15 mouse cellular contexts compared by ENCODE assay signal in the genomic region with DNA sequence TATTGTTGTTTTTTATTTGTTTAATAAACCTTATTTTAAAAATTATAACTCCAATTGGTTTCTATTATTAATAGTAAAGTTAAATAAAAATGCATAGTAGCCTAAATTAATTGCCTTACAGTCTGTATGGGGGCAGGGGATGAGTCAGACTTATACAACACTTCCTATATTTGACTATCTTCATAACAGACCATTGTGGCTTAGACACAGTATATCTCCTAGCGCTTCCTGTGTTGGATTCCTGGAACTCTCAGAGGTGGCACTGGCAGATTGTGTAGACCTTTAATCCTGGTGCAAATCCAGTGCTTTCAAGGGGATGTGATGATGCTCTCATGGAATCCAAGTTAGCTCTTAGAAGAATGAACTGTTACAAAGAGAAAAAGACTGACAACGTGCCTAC.
"Had no signal": no experiment of that assay in that cellular context is flagged by ENCODE, and none has a peak within 500 bp of the region (broad histone marks: within the 10 kb centered on the region; RNA-seq: fewer than 3 reads in every experiment).

No protein-coding gene starts in this region.

- H3K27me3 ChIP-seq: limb, embryonic 12.5 days; midbrain, embryonic 13.5 days; neural tube, embryonic 15.5 days had no signal

- H3K36me3 ChIP-seq: limb, embryonic 12.5 days; midbrain, embryonic 13.5 days; neural tube, embryonic 15.5 days had no signal

- H3K4me3 ChIP-seq: layer of hippocampus, adult 2 months; limb, embryonic 12.5 days; midbrain, embryonic 13.5 days; myocyte; neural tube, embryonic 15.5 days had no signal

- H3K4me1 ChIP-seq: limb, embryonic 12.5 days; midbrain, embryonic 13.5 days; neural tube, embryonic 15.5 days had no signal

- H3K27ac ChIP-seq: layer of hippocampus, adult 2 months; limb, embryonic 12.5 days; midbrain, embryonic 13.5 days; neural tube, embryonic 15.5 days; stomach, postnatal 0 days had no signal

- ATAC-seq: midbrain, embryonic 13.5 days had no signal

- H3K9me3 ChIP-seq: midbrain, embryonic 13.5 days; neural tube, embryonic 15.5 days had no signal

- DNase-seq: kidney, adult 11 months; kidney, adult 9 months; kidney, postnatal 10 days; kidney, postnatal 4 days; lung, embryonic 14.5 days; lung, postnatal 10 days; lung, postnatal 4 days; thymus, adult 2 months; thymus, postnatal 25 days had no signal

- H3K4me2 ChIP-seq: limb, embryonic 12.5 days; lung, embryonic 14.5 days; midbrain, embryonic 13.5 days; neural tube, embryonic 15.5 days had no signal

- H3K9ac ChIP-seq: limb, embryonic 12.5 days; lung, embryonic 14.5 days; midbrain, embryonic 13.5 days; neural tube, embryonic 15.5 days had no signal
